ENCODE assay signal across 9 mouse cellular contexts in the genomic region with DNA sequence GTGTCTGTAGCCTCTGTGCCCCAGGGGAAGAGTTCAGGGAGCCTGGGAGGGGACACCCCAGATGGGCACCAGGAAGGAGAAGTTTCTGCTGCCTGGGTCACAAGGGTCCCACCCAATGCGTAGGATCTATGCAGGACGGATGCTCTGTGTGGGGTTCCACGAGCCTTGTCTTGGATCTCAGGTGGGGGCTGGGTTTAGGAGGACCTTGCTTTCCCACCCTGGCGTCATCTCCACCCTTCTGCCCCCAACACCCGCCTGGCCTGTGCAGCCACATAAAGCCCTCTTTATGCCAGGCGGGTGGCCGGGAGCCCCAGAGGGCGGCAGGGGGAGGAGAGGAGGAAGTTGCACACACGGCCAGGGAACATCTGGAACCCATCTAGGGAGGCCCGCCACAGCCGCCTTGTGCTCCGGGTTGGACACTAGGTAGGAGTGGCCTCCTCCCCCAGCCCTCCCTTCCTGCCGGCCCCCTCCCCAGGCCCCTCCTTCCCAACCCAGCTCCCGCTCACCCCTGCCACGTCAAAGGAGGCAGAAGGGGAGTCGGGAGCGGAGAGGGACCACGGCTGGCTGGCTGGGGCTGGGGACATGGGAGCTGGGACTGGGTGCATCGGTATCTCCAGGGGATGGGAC. TPM values are rescaled to one million over a fixed set of nuclear protein-coding genes. Genes with fewer than 3 reads are reported as not detected.
DNase-seq lines count a peak whose midpoint lies in the region; ATAC-seq and TF ChIP-seq lines count a peak whose summit lies in the region.
"Had no signal": no experiment of that assay in that cellular context is flagged by ENCODE, and none has a peak within 500 bp of the region (broad histone marks: within the 10 kb centered on the region; RNA-seq: fewer than 3 reads in every experiment).

No protein-coding gene starts in this region.

- H3K27me3 ChIP-seq in erythroblast, embryonic 14.5 days (ENCODE audit: control insufficient read depth), result peaks cover 70% of the 10 kb centered on the region
- H3K27me3 ChIP-seq in forebrain, embryonic 15.5 days, result no peaks in the 10 kb centered on the region
- H3K27me3 ChIP-seq in limb, embryonic 14.5 days (ENCODE audit: control insufficient read depth, insufficient read depth, low read length), result no peaks in the 10 kb centered on the region
- no peaks in the 10 kb centered on the region for H3K27me3 ChIP-seq in midbrain, embryonic 16.5 days (ENCODE audit: control insufficient read depth, insufficient read depth, low read depth, low read length)

- H3K9me3 ChIP-seq in erythroblast, embryonic 14.5 days (ENCODE audit: control insufficient read depth, low read length), result no peaks in the 10 kb centered on the region
- no peaks in the 10 kb centered on the region for H3K9me3 ChIP-seq in forebrain, embryonic 15.5 days
- H3K9me3 ChIP-seq in limb, embryonic 14.5 days (ENCODE audit: control insufficient read depth, low read length), result no peaks in the 10 kb centered on the region
- H3K9me3 ChIP-seq in midbrain, embryonic 16.5 days (replicated peaks; ENCODE audit: control insufficient read depth, low read length, poor library complexity, severe bottlenecking), result no peaks in the 10 kb centered on the region

- no peaks in the 10 kb centered on the region for H3K4me1 ChIP-seq in erythroblast, embryonic 14.5 days (ENCODE audit: control insufficient read depth)
- H3K4me1 ChIP-seq in forebrain, embryonic 15.5 days, result peaks cover 25% of the 10 kb centered on the region
- H3K4me1 ChIP-seq in limb, embryonic 14.5 days (ENCODE audit: control insufficient read depth, insufficient read depth, low read length), result peaks cover 56% of the 10 kb centered on the region
- H3K4me1 ChIP-seq in midbrain, embryonic 16.5 days (ENCODE audit: control insufficient read depth, insufficient read depth, low read length), result peaks cover 10% of the 10 kb centered on the region

- H3K36me3 ChIP-seq in erythroblast, embryonic 14.5 days (ENCODE audit: control insufficient read depth), result no peaks in the 10 kb centered on the region
- peaks cover 4% of the 10 kb centered on the region; the same call in 1 of the 2 replicates for H3K36me3 ChIP-seq in forebrain, embryonic 15.5 days
- H3K36me3 ChIP-seq in limb, embryonic 14.5 days (ENCODE audit: control insufficient read depth, insufficient read depth, low read length), result peaks cover 24% of the 10 kb centered on the region
- peaks cover 12% of the 10 kb centered on the region; the same call in 1 of the 2 replicates for H3K36me3 ChIP-seq in midbrain, embryonic 16.5 days (ENCODE audit: control insufficient read depth, insufficient read depth, low read length)

- 0 out of 2 replicates have a peak overlapping the region, but pooled peaks have one; percentile 7 for H3K9ac ChIP-seq in forebrain, embryonic 15.5 days (replicated peaks)
- peak overlapping the region; percentile 95 for H3K9ac ChIP-seq in limb, embryonic 14.5 days (ENCODE audit: low read depth, low read length, severe bottlenecking)
- H3K9ac ChIP-seq in midbrain, embryonic 16.5 days (ENCODE audit: low read depth, low read length), result no peak overlapping the region

- peak overlapping the region; percentile 12 for H3K4me3 ChIP-seq in erythroblast, embryonic 14.5 days (replicated peaks)
- H3K4me3 ChIP-seq in forebrain, embryonic 15.5 days, result peak overlapping the region; percentile 10; the same call in 1 of the 2 replicates
- peak overlapping the region; percentile 56 for H3K4me3 ChIP-seq in limb, embryonic 14.5 days (replicated peaks; ENCODE audit: low read length)
- H3K4me3 ChIP-seq in midbrain, embryonic 16.5 days (ENCODE audit: low read depth, low read length), result no peak overlapping the region

- no peak overlapping the region for H3K27ac ChIP-seq in forebrain, embryonic 15.5 days (replicated peaks)
- H3K27ac ChIP-seq in limb, embryonic 14.5 days (replicated peaks; ENCODE audit: low read depth, low read length), result peak overlapping the region; percentile 100
- H3K27ac ChIP-seq in midbrain, embryonic 16.5 days (ENCODE audit: low read length), result no peak overlapping the region
- H3K27ac ChIP-seq: macrophage had no signal

- DNase-seq in heart, postnatal 4 days, result peak; percentile 79
- DNase-seq in limb, embryonic 14.5 days (ENCODE audit: low spot score), result peak; percentile 97
- no peak for DNase-seq in spleen, postnatal 36 days (ENCODE audit: low spot score in 2 of 2)
- no peak for DNase-seq in thymus, adult 18-20 months

- H3K4me2 ChIP-seq in forebrain, embryonic 15.5 days (replicated peaks), result peak overlapping the region; percentile 28
- peak overlapping the region; percentile 95 for H3K4me2 ChIP-seq in limb, embryonic 14.5 days (replicated peaks; ENCODE audit: low read depth, low read length, severe bottlenecking)
- peak overlapping the region; percentile 25 for H3K4me2 ChIP-seq in midbrain, embryonic 16.5 days (ENCODE audit: low read length)

- ATAC-seq in erythroblast, adult 5-6 weeks (replicated peaks; ENCODE audit: low FRiP score, poor library complexity, severe bottlenecking), result no peak
- ATAC-seq in forebrain, embryonic 15.5 days (replicated peaks), result peak; percentile 23
- ATAC-seq in limb, embryonic 14.5 days (ENCODE audit: low FRiP score, low read depth), result peak; percentile 78
- no peak for ATAC-seq in midbrain, embryonic 16.5 days

- 15% methylated on average over 17 of the region's 19 CpGs for WGBS in forebrain, embryonic 15.5 days
- 2% methylated on average over 14 of the region's 19 CpGs for WGBS in limb, embryonic 14.5 days
- WGBS in midbrain, embryonic 16.5 days, result 19% methylated on average over 11 of the region's 19 CpGs

- peak; percentile 98 for TF ChIP-seq POLR2A in limb, embryonic 14.5 days (IDR thresholded peaks at IDR 0.05; ENCODE audit: borderline replicate concordance, extremely low read depth, insufficient read depth, insufficient read length)

RNA-seq across cellular contexts. Expression of a gene that starts 30.0 kb away (rescaled TPM):
- polyA plus RNA-seq in erythroblast, embryonic 14.5 days (2012), result 21.0 and 41.0 TPM in 2 replicates
- total RNA-seq in erythroblast, adult 5-6 weeks (2015; ENCODE audit: low replicate concordance), result 30.4 and 97.8 TPM in 2 replicates
- total RNA-seq in erythroblast, adult 5-6 weeks (2017; ENCODE audit: low replicate concordance), result 76.9 and 89.4 TPM in 2 replicates
- polyA plus RNA-seq in forebrain, embryonic 15.5 days (2015; fragmentation: Nextera tagmentation; extraction: Ambion mirVana), result 369 and 379 TPM in 2 replicates
- total RNA-seq in heart, postnatal 4 days (2021), result 100 to 1,000 TPM; 181 to 193 TPM
- polyA plus RNA-seq in limb, embryonic 14.5 days (2012; rRNA removed), result 272 and 324 TPM in 2 replicates
- polyA plus RNA-seq in limb, embryonic 14.5 days (2014; fragmentation: Nextera tagmentation; extraction: Ambion mirVana), result 221 and 244 TPM in 2 replicates
- polyA plus RNA-seq in midbrain, embryonic 16.5 days (2015; fragmentation: Nextera tagmentation; extraction: Ambion mirVana), result 392 and 415 TPM in 2 replicates

RNA-seq across cellular contexts. Expression of a gene that starts 30.7 kb away (rescaled TPM):
- polyA plus RNA-seq in erythroblast, embryonic 14.5 days (2012), result 4.1 and 4.4 TPM in 2 replicates
- total RNA-seq in erythroblast, adult 5-6 weeks (2015; ENCODE audit: low replicate concordance), result 6.3 and 11.1 TPM in 2 replicates
- 34.5 and 44.0 TPM in 2 replicates for total RNA-seq in erythroblast, adult 5-6 weeks (2017; ENCODE audit: low replicate concordance)
- polyA plus RNA-seq in forebrain, embryonic 15.5 days (2015; fragmentation: Nextera tagmentation; extraction: Ambion mirVana), result 24.7 and 27.4 TPM in 2 replicates
- total RNA-seq in heart, postnatal 4 days (2021), result 10 to 100 TPM; 75.1 to 78.1 TPM
- 56.4 and 63.1 TPM in 2 replicates for polyA plus RNA-seq in limb, embryonic 14.5 days (2012; rRNA removed)
- 32.4 and 33.3 TPM in 2 replicates for polyA plus RNA-seq in limb, embryonic 14.5 days (2014; fragmentation: Nextera tagmentation; extraction: Ambion mirVana)
- 31.8 and 35.7 TPM in 2 replicates for polyA plus RNA-seq in midbrain, embryonic 16.5 days (2015; fragmentation: Nextera tagmentation; extraction: Ambion mirVana)

RNA-seq across cellular contexts. Expression of a gene that starts 34.2 kb away (rescaled TPM):
- 19.4 and 20.0 TPM in 2 replicates for polyA plus RNA-seq in erythroblast, embryonic 14.5 days (2012)
- total RNA-seq in erythroblast, adult 5-6 weeks (2015; ENCODE audit: low replicate concordance), result 18.6 and 38.2 TPM in 2 replicates
- total RNA-seq in erythroblast, adult 5-6 weeks (2017; ENCODE audit: low replicate concordance), result 21.2 and 33.5 TPM in 2 replicates
- polyA plus RNA-seq in forebrain, embryonic 15.5 days (2015; fragmentation: Nextera tagmentation; extraction: Ambion mirVana), result 54.0 and 55.3 TPM in 2 replicates
- 10 to 100 TPM; 34.5 to 48.3 TPM for total RNA-seq in heart, postnatal 4 days (2021)
- polyA plus RNA-seq in limb, embryonic 14.5 days (2012; rRNA removed), result 196 and 266 TPM in 2 replicates
- polyA plus RNA-seq in limb, embryonic 14.5 days (2014; fragmentation: Nextera tagmentation; extraction: Ambion mirVana), result 39.5 and 46.5 TPM in 2 replicates
- polyA plus RNA-seq in midbrain, embryonic 16.5 days (2015; fragmentation: Nextera tagmentation; extraction: Ambion mirVana), result 56.3 and 58.7 TPM in 2 replicates

RNA-seq across cellular contexts. Expression of a gene that starts 35.2 kb away (rescaled TPM):
- polyA plus RNA-seq in erythroblast, embryonic 14.5 days (2012), result 0.03 TPM in 1 of 2 replicates, not detected in the other
- not detected in 2 replicates for total RNA-seq in erythroblast, adult 5-6 weeks (2015; ENCODE audit: low replicate concordance)
- not detected in 2 replicates for total RNA-seq in erythroblast, adult 5-6 weeks (2017; ENCODE audit: low replicate concordance)
- 23.7 and 29.1 TPM in 2 replicates for polyA plus RNA-seq in forebrain, embryonic 15.5 days (2015; fragmentation: Nextera tagmentation; extraction: Ambion mirVana)
- 1 to 10 TPM; 9.0 to 9.6 TPM for total RNA-seq in heart, postnatal 4 days (2021)
- polyA plus RNA-seq in limb, embryonic 14.5 days (2012; rRNA removed), result 318 and 459 TPM in 2 replicates
- 46.0 and 60.1 TPM in 2 replicates for polyA plus RNA-seq in limb, embryonic 14.5 days (2014; fragmentation: Nextera tagmentation; extraction: Ambion mirVana)
- 55.1 and 66.3 TPM in 2 replicates for polyA plus RNA-seq in midbrain, embryonic 16.5 days (2015; fragmentation: Nextera tagmentation; extraction: Ambion mirVana)

RNA-seq across cellular contexts. Expression of a gene that starts 57.9 kb away (rescaled TPM):
- polyA plus RNA-seq in erythroblast, embryonic 14.5 days (2012), result 2.1 and 2.6 TPM in 2 replicates
- total RNA-seq in erythroblast, adult 5-6 weeks (2015; ENCODE audit: low replicate concordance), result 0.96 and 3.1 TPM in 2 replicates
- total RNA-seq in erythroblast, adult 5-6 weeks (2017; ENCODE audit: low replicate concordance), result 4.0 and 11.6 TPM in 2 replicates
- 91.5 and 95.3 TPM in 2 replicates for polyA plus RNA-seq in forebrain, embryonic 15.5 days (2015; fragmentation: Nextera tagmentation; extraction: Ambion mirVana)
- total RNA-seq in heart, postnatal 4 days (2021), result 10 to 100 TPM; 25.3 to 29.7 TPM
- polyA plus RNA-seq in limb, embryonic 14.5 days (2012; rRNA removed), result 64.8 and 69.4 TPM in 2 replicates
- 59.9 and 67.8 TPM in 2 replicates for polyA plus RNA-seq in limb, embryonic 14.5 days (2014; fragmentation: Nextera tagmentation; extraction: Ambion mirVana)
- polyA plus RNA-seq in midbrain, embryonic 16.5 days (2015; fragmentation: Nextera tagmentation; extraction: Ambion mirVana), result 101 and 107 TPM in 2 replicates

Comparison
In these comparisons a context has a peak if more than half of its experiments do, and no peak if none do; other contexts are left out.
1. ATAC-seq: peak in forebrain, embryonic 15.5 days (single experiment) and limb, embryonic 14.5 days (single experiment); none in erythroblast, adult 5-6 weeks (single experiment) and midbrain, embryonic 16.5 days (single experiment).
2. H3K4me2 ChIP-seq: peak in every context shown above with its lines; median percentile 95 in limb, embryonic 14.5 days; 28 in forebrain, embryonic 15.5 days; 25 in midbrain, embryonic 16.5 days.
3. DNase-seq: peak in heart, postnatal 4 days (single experiment) and limb, embryonic 14.5 days (single experiment); none in spleen, postnatal 36 days (0 of 2) and thymus, adult 18-20 months (0 of 2).